Mouse (Mus musculus): ENCODE data around the gene Mmaa.

Gene Mmaa

GRCm38 (mm10) chr8:79288250-79288649 lies 6.5 kb downstream of the Mmaa start:
- DNase-seq (ENCODE audit: low spot score): no peak

DNA sequence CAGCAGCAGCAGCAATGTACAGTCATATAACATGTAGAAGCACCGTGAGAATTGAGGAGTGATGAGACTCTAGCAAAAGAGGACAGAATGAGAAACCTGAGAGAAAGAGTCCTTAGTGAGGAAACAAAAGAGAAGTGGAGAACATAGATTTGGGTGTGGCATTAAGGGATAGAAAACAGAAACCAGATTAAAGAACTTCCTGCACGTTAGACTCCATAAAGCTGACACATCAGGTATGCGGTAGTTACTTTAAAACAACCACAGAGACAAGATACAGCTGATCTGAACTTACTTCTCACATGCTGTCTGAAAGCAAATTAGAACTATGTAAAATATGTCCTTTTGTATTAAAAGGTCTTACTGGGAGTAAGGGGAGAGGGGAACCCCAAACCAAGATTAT lies 8.3 kb downstream of the Mmaa start:
- DNase-seq (ENCODE audit: low spot score): no peak

- DNase-seq (ENCODE audit: low spot score): no peak
Observed at GRCm38 (mm10) chr8:79284626-79285025, 10.1 kb downstream of the Mmaa start.

GRCm38 (mm10) chr8:79281376-79281890 lies 13.3 kb downstream of the Mmaa start:
- no peak for DNase-seq (ENCODE audit: low spot score)

GRCm38 (mm10) chr8:79277264-79277870 lies 17.4 kb downstream of the Mmaa start:
- DNase-seq (ENCODE audit: low spot score): no peak

DNA sequence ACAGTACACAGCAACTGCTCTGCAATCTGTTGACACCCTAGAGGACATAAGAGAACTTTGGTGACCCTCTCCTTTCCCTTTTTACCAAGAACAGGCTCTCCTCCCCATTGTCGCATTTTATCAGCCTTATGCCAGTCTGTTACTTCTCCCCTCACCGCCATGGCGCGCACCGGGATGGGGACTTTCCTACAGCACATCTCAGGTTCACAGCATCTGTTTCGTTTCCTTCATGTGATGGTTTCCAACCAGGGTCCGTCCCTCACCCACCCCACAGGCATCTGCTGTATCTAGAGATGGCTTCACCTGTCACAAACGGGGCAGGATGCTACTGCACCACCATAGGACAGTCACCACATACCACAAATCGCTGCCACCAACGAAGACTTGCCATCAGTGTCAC lies 19.8 kb downstream of the Mmaa start:
- no peak for DNase-seq (ENCODE audit: low spot score)

- DNase-seq (ENCODE audit: low spot score): no peak
Observed at GRCm38 (mm10) chr8:79273776-79274175, 21.0 kb downstream of the Mmaa start.

GRCm38 (mm10) chr8:79272676-79273075 lies 22.1 kb downstream of the Mmaa start:
- no peak for DNase-seq (ENCODE audit: low spot score)

DNA sequence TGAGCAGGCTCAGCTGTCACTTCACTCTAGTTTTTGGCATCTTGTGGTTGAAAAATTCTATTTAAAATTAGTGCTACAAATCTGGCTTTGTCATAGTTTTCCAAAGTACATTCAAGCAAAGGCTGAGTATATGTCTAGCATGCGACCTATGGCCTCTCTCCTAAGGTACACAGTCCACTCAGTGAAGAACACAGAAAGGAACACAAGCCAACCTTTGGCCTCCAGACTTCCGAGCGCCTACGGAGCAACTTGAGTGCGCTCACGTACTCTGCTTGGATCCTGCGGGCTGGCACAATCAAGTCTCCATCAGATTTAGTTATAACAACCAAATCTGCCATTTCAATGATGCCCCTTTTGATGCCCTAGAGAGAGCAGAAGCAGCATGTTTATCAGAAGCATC lies 25.8 kb downstream of the Mmaa start:
- DNase-seq (ENCODE audit: low spot score): no peak

DNA sequence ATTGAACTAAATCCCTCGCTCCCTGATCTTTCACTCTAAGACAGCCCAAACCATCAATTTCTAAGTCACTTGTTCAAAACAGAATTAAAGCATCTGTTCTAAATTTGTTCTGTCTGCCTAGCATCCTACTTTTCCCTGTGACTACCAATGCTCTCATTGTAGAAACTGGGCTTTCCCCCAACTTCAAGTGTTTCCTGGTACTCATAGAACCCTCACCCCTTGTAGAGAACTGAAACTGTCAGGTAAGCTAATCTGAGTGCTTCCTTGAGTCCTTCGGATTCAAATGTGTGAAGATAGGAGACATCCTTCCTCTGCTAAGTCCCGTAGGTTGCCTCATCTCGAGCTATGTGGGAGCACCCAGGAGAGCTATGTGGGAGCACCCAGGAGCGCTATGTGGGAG lies 32.8 kb downstream of the Mmaa start:
- no peak for DNase-seq (ENCODE audit: low spot score)

DNA sequence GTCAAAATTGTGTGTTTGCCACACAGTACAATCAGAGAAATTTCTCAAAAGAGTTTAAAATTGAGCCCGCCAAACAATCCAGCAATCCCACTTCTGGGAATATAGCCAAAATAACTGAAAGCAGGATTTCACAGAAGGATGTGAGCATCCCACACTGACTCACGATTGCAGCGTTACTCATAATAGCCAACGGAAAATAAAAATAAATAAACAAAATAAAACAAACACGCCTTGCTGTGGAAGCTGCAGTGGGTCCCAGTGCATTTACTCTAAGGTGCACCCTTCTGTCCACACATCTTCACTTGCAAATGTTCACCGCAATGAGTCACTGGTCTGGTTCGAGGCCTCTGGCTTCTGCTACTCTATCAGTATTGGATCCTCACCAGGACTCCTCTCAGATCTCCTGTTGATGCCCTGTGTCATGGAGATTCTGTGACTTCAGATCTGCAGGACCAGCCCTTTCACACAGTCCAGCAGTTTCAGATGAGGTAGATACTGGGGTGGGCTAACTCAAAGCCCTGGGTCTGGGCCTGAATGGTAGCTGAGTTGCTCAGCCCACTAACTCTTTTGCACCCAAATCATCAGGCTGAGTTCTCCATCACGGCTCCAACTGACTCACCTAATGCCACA lies 38.5 kb downstream of the Mmaa start:
- DNase-seq (ENCODE audit: low spot score): no peak

DNA sequence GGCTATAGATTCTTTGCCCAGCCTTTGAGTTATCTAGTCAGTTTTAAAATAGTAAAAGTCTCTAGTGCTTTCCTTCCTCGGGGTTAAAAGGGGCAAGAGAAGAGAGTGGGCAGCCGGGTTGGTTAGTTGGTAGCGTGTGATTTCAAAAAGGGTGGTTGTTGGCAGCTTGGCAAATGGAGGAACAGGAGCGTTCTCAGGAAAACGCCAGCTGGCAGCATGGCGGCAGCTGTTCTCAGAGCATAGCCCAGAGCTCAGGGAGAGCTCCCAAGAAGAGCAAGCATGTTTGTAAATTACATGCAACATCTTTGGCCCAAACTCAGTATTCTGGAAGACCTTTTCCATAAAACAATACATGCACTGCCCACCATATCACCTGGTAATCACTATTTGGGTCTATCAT lies 41.0 kb downstream of the Mmaa start:
- DNase-seq (ENCODE audit: low spot score): no peak

- no peak for DNase-seq (ENCODE audit: low spot score)
Observed at GRCm38 (mm10) chr8:79248470-79248869, 46.3 kb downstream of the Mmaa start, which contains the start of gene 1700011L22Rik. Gene 1700011L22Rik (minus strand): TSS chr8:79248570.

DNA sequence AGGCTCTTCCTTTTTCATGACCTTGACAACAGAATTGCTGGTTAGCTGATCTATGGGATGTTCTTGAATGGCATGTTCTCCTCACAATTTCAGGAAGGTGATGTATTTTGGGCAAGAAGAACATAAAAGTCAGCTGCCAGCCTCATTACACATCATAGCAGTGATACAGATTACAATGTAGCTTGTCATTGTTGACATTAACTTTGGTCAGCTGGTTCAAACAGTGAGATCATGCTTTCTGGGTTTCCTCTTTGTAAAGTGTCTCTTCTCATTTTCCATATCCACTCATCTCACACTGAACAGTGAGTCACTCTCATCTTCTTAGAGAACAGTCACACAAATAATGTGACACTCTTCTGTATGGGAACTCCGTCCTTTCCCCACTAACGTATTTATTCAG lies 51.3 kb downstream of the Mmaa start:
- no peak for DNase-seq (ENCODE audit: low spot score)

DNA sequence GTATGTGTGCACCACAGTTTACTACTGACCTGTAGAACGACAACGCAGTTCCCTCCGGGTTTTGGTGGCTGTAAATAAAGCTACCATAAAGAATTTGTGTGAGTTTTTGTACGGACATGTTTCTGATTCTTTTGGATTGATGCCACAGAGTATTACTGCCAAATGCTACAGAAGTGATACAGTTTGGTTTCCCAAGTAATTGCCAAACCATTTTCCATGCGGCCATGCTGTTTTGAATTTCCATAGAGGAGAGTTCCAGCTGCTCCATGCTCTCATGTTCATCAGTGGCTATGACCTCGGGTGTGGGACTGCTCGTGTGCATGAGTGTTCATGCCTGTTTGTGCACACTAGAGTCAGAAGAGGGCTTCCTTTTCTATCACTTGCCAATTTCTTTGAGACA lies 54.7 kb downstream of the Mmaa start:
- no peak for DNase-seq (ENCODE audit: low spot score)

DNA sequence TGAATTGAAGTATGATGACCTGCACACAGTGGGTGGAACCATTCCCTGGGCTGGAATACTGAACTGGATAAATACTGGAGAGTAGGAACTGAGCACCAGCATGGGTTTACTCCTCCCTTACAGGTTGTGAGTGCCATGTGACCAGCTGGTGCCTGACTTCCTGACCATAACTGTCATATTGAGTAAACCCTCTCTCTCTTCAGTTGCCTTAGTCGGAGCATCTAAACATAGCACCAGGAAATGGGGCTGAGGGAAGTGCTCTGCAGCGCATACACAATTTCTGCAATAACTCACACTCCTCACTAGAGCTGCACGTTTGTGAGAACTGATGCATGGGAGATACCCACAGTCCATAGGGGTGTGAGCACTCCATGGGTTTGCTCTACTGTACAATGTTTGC lies 55.4 kb downstream of the Mmaa start:
- no peak for DNase-seq (ENCODE audit: low spot score)

GRCm38 (mm10) chr8:79229266-79229888 lies 65.4 kb downstream of the Mmaa start:
- no peak for DNase-seq (ENCODE audit: low spot score)

DNA sequence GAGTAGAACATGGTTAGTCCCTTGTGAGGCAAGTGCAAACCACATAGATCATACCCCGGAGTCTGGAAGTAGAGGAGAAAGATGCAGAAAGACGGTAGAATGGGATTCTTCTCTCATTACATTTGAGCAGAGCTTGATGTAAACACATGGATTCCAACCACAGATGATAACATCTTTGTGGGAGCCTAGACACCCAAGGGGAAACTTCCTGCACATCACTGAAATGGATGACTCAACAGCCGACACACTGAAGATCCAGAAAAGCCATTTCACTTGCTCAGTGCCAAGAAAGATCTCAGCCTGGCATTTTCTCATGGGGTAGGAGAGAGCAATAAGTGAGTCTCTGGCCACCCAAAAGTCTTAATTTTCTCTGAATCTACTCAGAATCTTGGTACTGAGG lies 66.8 kb downstream of the Mmaa start:
- DNase-seq (ENCODE audit: low spot score): no peak

GRCm38 (mm10) chr8:79227194-79227593 lies 67.5 kb downstream of the Mmaa start:
- no peak for DNase-seq (ENCODE audit: low spot score)

DNA sequence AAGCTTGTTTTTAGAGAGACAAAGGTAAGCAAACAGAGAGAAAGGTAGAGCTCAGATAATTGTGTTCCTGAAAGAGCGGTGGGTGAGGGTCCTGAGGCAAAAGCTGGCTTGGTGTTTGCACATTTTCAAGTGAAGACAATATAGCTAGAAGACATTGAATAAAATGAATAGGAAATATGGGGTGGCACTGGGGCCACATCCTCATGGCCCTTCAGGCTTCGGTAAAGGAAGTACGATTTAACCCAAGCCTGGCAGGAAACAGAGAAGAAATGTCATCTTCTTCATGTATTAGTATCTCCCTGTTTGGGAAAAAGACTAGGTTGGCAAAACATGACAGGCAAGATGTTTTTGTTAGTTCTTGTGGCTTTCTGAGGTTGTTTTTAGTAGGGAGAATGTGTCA lies 68.7 kb downstream of the Mmaa start:
- DNase-seq (ENCODE audit: low spot score): no peak

- DNase-seq (ENCODE audit: low spot score): no peak
Observed at GRCm38 (mm10) chr8:79225586-79225985, 69.2 kb downstream of the Mmaa start.

GRCm38 (mm10) chr8:79224363-79224762 lies 70.4 kb downstream of the Mmaa start:
- DNase-seq (ENCODE audit: low spot score): no peak

DNA sequence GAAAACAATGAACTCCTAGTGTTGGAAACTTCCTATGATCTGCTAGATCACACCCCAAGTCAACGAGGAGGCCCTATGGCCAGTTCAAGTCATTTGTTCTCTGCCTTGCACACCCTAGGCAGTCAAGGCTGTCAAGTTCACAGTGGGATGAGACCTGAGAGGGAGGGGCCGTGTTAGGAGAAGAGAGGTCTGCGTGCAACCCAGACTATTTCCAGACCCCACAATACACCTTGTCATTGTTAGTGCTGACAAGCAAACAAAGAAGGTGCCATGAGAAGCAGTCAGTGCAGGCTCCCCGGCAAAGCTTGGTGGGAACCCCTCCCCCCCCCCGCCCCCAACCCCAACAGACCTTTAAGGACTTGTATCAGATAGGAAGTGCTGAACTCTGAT lies 72.0 kb downstream of the Mmaa start:
- DNase-seq (ENCODE audit: low spot score): no peak
